Mouse (Mus musculus): Measurements from ENCODE around the gene Elob. TPM values are rescaled to one million over a fixed set of nuclear protein-coding genes. Genes with fewer than 3 reads are reported as not detected.
A peak's percentile ranks its signal among the peaks of the same experiment; 100 is the strongest.

The Elob gene
- polyA plus RNA-seq (2012; rRNA removed), result 547 and 628 TPM in 2 replicates

DNA sequence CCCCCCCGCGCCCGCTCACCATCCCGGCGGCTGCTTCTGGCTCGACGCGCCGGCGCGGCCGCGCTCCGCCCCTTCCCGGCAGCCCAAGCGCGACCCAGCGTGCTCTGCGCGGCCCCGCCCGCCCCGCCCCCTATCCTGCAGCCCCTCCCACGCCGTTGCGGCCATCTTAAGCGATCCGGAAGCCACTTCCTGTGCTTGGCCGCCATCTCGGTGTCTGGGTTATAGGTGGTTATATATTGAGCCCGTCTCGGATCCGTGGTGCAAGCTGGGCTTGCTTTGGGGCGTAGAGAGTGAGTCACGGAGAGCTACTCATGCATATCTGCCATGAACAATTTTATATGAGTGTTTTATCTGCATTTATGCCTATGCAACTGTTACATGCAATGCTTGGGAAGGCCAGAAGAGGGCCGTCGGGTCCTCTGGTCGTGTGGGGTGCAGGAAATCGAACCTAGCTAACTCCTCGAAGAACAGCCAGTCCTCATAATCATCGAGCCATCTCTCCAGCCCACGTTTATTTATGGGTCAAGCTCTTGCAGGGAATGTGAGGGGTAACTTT lies at the start of gene Elob:
Elob (minus strand) TSS at position 73 of the 556 bp plus-strand sequence.
- TF ChIP-seq CTCF (IDR thresholded peaks at IDR 0.05; ENCODE audit: extremely low read depth, insufficient read depth, low read length), result peak; percentile 49; the same call in 1 of the 2 replicates
- 0 out of 2 replicates have a peak, but pooled peaks have one; percentile 25 for TF ChIP-seq POLR2A (IDR thresholded peaks at IDR 0.05; ENCODE audit: extremely low read depth, insufficient read depth, low read length)
- Histone ChIP-seq H3K4me3 (ENCODE audit: insufficient read depth, low read length) (peak within 1 kb of the TSS; percentile 74), H3K27ac (ENCODE audit: insufficient read depth, low read length) (peak within 1 kb of the TSS; percentile 87), H3K4me1 (ENCODE audit: control insufficient read depth, insufficient read depth, low read length) (no peaks in the 10 kb centered on the region; the same call in 1 of the 2 replicates)

DNA sequence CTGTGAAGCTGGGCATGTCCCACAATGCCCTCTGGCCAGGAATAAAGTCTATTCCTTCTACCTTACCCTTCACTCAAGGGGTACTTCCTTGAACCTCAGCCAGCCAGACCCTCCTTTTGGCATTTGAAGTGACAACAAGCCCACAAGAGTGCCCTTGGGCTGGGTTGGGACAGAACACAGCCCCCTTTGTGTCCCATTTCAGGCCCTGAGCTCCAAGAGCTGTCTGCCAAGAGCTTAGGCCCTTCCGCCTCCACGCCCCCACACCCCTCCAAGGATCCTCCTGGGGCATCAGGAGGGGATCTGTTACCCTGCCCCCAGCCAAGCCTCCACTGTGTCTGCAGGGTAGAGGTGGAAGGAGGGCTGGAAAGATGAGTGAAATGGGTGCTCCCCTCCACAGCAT lies 48.2 kb upstream of the Elob start:
- no peak for TF ChIP-seq CTCF (IDR thresholded peaks at IDR 0.05; ENCODE audit: extremely low read depth, insufficient read depth, low read length)
- no peak for TF ChIP-seq POLR2A (IDR thresholded peaks at IDR 0.05; ENCODE audit: extremely low read depth, insufficient read depth, low read length)
- H3K4me3 ChIP-seq (ENCODE audit: insufficient read depth, low read length), result no peak overlapping the region
- no peak overlapping the region for H3K27ac ChIP-seq (ENCODE audit: insufficient read depth, low read length)
- no peaks in the 10 kb centered on the region for H3K4me1 ChIP-seq (ENCODE audit: control insufficient read depth, insufficient read depth, low read length)

DNA sequence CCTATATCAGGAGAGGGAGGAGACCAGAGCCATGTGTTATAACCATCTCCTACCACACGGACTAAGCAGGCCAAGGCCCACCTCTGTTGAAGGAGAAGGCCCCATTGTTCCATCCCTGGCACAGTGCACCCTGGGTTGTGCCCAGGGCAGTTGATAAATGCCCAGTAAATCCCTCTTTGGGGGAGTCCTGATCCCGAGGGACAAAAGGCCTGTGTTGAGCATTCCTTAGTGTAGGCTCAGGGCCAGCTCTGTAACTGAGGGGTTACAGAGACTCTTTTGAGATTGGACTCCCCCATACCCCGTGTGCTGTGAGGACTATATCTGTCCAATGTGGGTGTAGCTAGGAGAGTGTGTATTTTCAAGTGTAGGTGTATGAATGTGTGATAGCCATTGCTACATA lies 47.8 kb upstream of the Elob start:
- TF ChIP-seq POLR2A (IDR thresholded peaks at IDR 0.05; ENCODE audit: extremely low read depth, insufficient read depth, low read length) (no peak), CTCF (IDR thresholded peaks at IDR 0.05; ENCODE audit: extremely low read depth, insufficient read depth, low read length) (no peak)
- H3K4me1 ChIP-seq (ENCODE audit: control insufficient read depth, insufficient read depth, low read length), result no peaks in the 10 kb centered on the region
- H3K4me3 ChIP-seq (ENCODE audit: insufficient read depth, low read length), result no peak overlapping the region
- H3K27ac ChIP-seq (ENCODE audit: insufficient read depth, low read length), result no peak overlapping the region

DNA sequence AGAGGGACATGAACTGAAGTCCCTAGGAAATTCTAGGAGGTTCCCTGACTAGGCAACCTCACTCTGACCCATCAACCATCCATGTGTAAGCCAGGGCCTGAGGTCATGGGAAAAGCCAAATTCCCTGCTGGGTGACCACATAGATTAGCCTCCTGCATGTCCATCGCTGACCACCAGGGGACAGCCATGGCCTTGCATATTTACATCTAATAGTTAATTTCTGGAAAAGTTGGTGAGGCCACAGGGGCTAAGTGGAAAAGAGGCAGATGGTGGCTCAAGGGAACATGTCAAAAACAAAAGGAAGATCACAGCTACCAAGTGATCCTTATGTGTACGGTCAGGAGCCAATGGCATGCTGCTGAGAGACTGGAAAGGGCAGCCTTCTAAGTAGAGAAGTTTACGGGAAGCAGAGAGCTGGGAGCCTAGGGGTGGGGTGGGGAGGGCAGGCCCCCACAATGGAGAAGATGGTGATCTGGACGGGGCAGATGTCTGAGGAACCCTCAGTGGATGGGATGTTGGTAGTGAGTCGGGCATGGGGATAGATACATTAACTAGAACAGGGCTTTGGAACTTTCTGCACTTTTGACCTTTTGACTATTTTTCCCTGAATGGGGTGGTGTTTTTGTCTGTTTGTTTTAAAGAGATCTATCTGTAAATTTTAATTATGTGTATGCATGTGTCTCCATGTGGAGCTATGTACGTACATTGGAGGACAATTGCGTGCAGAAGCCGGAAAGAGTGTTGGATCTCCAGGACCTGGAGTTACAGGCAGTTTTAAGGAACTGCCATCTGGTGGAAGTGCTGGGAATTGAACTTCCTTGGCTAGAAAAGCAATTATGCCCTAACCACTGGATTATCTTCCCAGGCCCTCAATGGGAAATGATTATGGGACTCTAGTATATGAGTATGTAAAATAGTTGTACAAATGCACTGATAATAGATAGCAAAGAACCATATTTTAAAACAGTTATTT lies 45.2 kb upstream of the Elob start:
- Histone ChIP-seq H3K4me1 (ENCODE audit: control insufficient read depth, insufficient read depth, low read length) (no peaks in the 10 kb centered on the region), H3K4me3 (ENCODE audit: insufficient read depth, low read length) (no peak overlapping the region), H3K27ac (ENCODE audit: insufficient read depth, low read length) (no peak overlapping the region)
- TF ChIP-seq CTCF (IDR thresholded peaks at IDR 0.05; ENCODE audit: extremely low read depth, insufficient read depth, low read length) (peak; percentile 66), POLR2A (IDR thresholded peaks at IDR 0.05; ENCODE audit: extremely low read depth, insufficient read depth, low read length) (no peak)

DNA sequence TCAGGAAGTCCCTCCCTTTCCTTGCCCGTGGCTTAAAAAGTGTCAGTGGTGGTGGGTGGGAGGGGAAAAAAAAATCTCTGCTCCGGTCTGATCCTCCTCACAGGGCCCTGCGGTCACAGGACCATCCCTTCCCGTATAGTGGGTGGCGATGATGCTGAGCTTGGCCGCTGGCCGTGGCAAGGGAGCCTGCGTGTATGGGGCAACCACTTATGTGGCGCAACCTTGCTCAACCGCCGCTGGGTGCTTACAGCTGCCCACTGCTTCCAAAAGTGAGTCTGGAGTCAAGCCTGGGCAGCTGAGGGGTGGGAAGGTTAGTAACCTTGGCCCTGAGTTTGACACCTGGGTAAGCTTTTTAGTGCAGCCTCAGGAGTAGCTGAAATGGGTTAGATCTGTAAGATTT lies 39.6 kb upstream of the Elob start:
- no peak overlapping the region for H3K27ac ChIP-seq (ENCODE audit: insufficient read depth, low read length)
- H3K4me3 ChIP-seq (ENCODE audit: insufficient read depth, low read length), result no peak overlapping the region
- TF ChIP-seq CTCF (IDR thresholded peaks at IDR 0.05; ENCODE audit: extremely low read depth, insufficient read depth, low read length), result no peak
- no peak for TF ChIP-seq POLR2A (IDR thresholded peaks at IDR 0.05; ENCODE audit: extremely low read depth, insufficient read depth, low read length)
- no peaks in the 10 kb centered on the region for H3K4me1 ChIP-seq (ENCODE audit: control insufficient read depth, insufficient read depth, low read length)

DNA sequence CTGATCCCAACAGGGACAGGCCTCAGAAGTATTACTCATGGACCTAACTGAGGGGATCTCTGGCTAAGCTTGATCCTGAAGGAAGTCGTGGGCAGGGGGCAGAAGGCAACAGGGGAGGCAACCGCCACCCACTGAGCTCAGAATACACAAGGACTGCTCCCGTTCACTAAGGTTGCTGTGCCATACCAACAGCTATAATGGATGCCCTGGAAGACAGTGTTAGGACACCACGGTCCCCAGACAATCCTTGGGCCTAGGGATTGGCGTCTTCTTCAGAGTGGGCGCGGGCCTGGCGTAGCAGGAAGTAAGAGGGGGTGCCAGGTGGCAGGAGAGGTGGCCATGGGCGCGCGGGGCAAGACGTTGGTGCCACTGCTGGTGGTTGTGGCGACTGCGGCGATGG lies 38.8 kb upstream of the Elob start, which contains the start of gene Prss21:
Prss21 (plus strand) TSS at position 301 of the 400 bp plus-strand sequence.
- Histone ChIP-seq H3K27ac (ENCODE audit: insufficient read depth, low read length) (no peak within 1 kb of the TSS), H3K4me3 (ENCODE audit: insufficient read depth, low read length) (no peak within 1 kb of the TSS), H3K4me1 (ENCODE audit: control insufficient read depth, insufficient read depth, low read length) (no peaks in the 10 kb centered on the region)
- no peak for TF ChIP-seq POLR2A (IDR thresholded peaks at IDR 0.05; ENCODE audit: extremely low read depth, insufficient read depth, low read length)
- no peak for TF ChIP-seq CTCF (IDR thresholded peaks at IDR 0.05; ENCODE audit: extremely low read depth, insufficient read depth, low read length)

DNA sequence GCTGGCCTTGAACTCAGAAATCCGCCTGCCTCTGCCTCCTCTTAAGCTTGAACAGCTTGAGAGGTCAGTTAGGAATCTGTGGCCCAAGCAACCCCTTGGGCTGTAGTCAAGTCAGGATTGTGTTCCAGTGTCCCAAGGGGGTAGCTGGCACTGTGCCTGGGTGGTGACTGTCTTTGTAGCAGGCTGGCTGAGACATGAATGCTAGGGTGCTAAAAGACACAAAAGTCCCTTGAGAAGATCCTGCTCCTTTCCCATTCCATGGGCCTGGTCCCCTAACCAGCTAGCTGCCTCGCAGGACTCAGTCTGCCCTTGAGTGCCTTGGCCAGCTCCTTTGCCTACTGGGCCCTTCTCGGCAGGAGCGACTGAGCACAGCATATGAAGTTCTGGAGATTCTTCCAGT lies 34.0 kb upstream of the Elob start:
- H3K4me1 ChIP-seq (ENCODE audit: control insufficient read depth, insufficient read depth, low read length), result no peaks in the 10 kb centered on the region
- no peak overlapping the region for H3K27ac ChIP-seq (ENCODE audit: insufficient read depth, low read length)
- TF ChIP-seq POLR2A (IDR thresholded peaks at IDR 0.05; ENCODE audit: extremely low read depth, insufficient read depth, low read length), result no peak
- no peak for TF ChIP-seq CTCF (IDR thresholded peaks at IDR 0.05; ENCODE audit: extremely low read depth, insufficient read depth, low read length)
- H3K4me3 ChIP-seq (ENCODE audit: insufficient read depth, low read length), result no peak overlapping the region

DNA sequence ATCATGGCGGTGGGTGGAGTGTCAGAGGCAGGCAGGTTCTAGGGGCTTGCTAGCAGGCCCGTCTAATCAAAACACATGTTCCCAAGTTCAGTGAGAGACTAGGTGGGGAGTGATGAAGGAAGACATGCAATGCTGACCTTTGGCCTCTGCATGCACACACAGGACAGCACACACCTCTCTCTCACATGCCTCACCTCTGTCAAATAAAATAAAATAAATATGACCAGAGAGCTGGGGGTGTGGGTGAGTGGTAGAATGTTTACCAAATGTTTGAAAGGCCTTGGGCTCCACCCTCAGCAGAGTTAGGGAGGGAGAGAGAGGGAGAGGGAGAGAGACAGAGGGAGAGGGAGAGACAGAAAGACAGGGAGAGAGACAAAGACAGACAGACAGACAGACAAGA lies 29.0 kb upstream of the Elob start:
- TF ChIP-seq CTCF (IDR thresholded peaks at IDR 0.05; ENCODE audit: extremely low read depth, insufficient read depth, low read length), result no peak
- TF ChIP-seq POLR2A (IDR thresholded peaks at IDR 0.05; ENCODE audit: extremely low read depth, insufficient read depth, low read length), result no peak
- H3K4me1 ChIP-seq (ENCODE audit: control insufficient read depth, insufficient read depth, low read length), result no peaks in the 10 kb centered on the region
- no peak overlapping the region for H3K4me3 ChIP-seq (ENCODE audit: insufficient read depth, low read length)
- H3K27ac ChIP-seq (ENCODE audit: insufficient read depth, low read length), result no peak overlapping the region

DNA sequence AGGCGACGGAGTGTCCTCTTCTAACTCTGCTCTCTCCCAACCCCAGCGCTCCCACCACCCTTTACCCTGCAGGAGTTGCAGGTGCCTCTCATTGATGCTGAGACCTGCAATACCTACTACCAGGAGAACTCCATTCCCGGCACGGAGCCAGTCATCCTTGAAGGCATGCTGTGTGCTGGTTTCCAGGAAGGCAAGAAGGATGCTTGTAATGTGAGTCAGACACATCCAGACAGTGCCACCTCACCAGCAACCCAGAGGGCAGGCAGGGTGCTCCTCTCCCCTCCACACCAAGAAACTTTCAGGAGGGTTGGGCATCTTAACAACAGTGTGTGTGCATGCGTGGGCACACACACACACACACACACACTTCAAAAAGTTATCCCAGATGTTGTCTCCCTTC lies 28.3 kb upstream of the Elob start:
- TF ChIP-seq CTCF (IDR thresholded peaks at IDR 0.05; ENCODE audit: extremely low read depth, insufficient read depth, low read length) (no peak), POLR2A (IDR thresholded peaks at IDR 0.05; ENCODE audit: extremely low read depth, insufficient read depth, low read length) (no peak)
- H3K4me3 ChIP-seq (ENCODE audit: insufficient read depth, low read length), result no peak overlapping the region
- H3K4me1 ChIP-seq (ENCODE audit: control insufficient read depth, insufficient read depth, low read length), result no peaks in the 10 kb centered on the region
- no peak overlapping the region for H3K27ac ChIP-seq (ENCODE audit: insufficient read depth, low read length)
